Mouse (Mus musculus) hindbrain, postnatal 0 days (tissue): ENCODE data around the gene Taf6l. TPM values are rescaled to one million over a fixed set of nuclear protein-coding genes. Genes with fewer than 3 reads are reported as not detected.
"Not testable (repeated sequence)": the region's sequence is repeated elsewhere in the genome, so short reads cannot be mapped to it uniquely, and the experiment has no call there.

Source experiments
- ATAC-seq: fragments of 200-750 bp; cut with Nextera tagmentation; 2 replicates; pipeline ENCODE4 v1.8.0; 2017; ENCODE audit warnings: mild to moderate bottlenecking, moderate TSS enrichment, moderate library complexity
- DNase-seq: peaks from one replicate; pipeline ENCODE4 v3.0.0-alpha.2; 2015; ENCODE audit warnings: low spot score
- H3K27ac ChIP-seq: fragments of 300-500 bp; sonication (generic); 2 replicates; pipeline ENCODE4 v1.5.1; 2014; ENCODE audit warnings: mild to moderate bottlenecking
- H3K27me3 ChIP-seq: fragments of 300-500 bp; sonication (generic); 2 replicates; pipeline ENCODE4 v1.6.1; 2014; ENCODE audit warnings: low read length, mixed read lengths; ENCODE audit not compliant: insufficient read depth
- H3K36me3 ChIP-seq: fragments of 300-500 bp; sonication (generic); 2 replicates; pipeline ENCODE4 v1.6.1; 2014; ENCODE audit warnings: low read length, mixed read lengths; ENCODE audit not compliant: insufficient read depth
- H3K4me1 ChIP-seq: fragments of 300-500 bp; sonication (generic); 2 replicates; pipeline ENCODE4 v1.6.1; 2014; ENCODE audit warnings: antibody characterized with exemption, low read length, mixed read lengths; ENCODE audit not compliant: insufficient read depth
- H3K4me2 ChIP-seq: fragments of 300-500 bp; sonication (generic); 2 replicates; pipeline ENCODE4 v1.6.1; 2014; ENCODE audit warnings: low read depth, mild to moderate bottlenecking, low read length, moderate library complexity, mixed read lengths
- H3K4me3 ChIP-seq: fragments of 300-500 bp; sonication (generic); 2 replicates; pipeline ENCODE4 v1.5.1; 2014; ENCODE audit warnings: low read length
- H3K9ac ChIP-seq: fragments of 300-500 bp; sonication (generic); replicated peaks from 2 replicates; pipeline ENCODE4 v1.6.1; 2014; ENCODE audit warnings: mild to moderate bottlenecking, low read length, moderate library complexity, mixed read lengths
- H3K9me3 ChIP-seq: fragments of 300-500 bp; sonication (generic); 2 replicates; pipeline ENCODE4 v1.6.1; 2016; ENCODE audit warnings: low read length, mixed read lengths
- CTCF ChIP-seq: IDR thresholded peaks from 2 replicates; pipeline ENCODE4 v1.5.1; 2016; ENCODE audit warnings: antibody characterized with exemption, control low read depth, low read depth
- WGBS: fragments of 180-500 bp; shearing (Covaris S2); extraction: QIAGEN DNeasy Blood & Tissue Kit; methylation state at CpG from one replicate; pipeline ENCODE4 v1.1.7; 2014; 5-methylcytosine and 5-hydroxymethylcytosine counted together
- polyA plus RNA-seq: library from polyadenylated mRNA; unstranded; fragments of >200 nt; fragmentation: Nextera tagmentation; extraction: Ambion mirVana; gene quantifications from 2 replicates; pipeline ENCODE4 v1.2.1, GENCODE M21; 2015
- total RNA-seq: library from RNA; depleted of rRNA; stranded (reverse); fragments of >200 nt; gene quantifications from 2 replicates; pipeline ENCODE4 v1.2.3, GENCODE M21; 2014

Gene Taf6l
- total and polyA plus RNA-seq, 2 experiments from 2014 or later: 23.3 to 38.9 TPM

GRCm38 (mm10) chr19:8740603-8741002 lies 45.6 kb downstream of the Taf6l start, which contains the start of gene 1700092M07Rik:
Gene 1700092M07Rik, plus strand, starts transcription at chr19:8740718.
- Histone ChIP-seq H3K27me3 (no peaks in the 10 kb centered on the region), H3K4me2 (peak within 1 kb of the TSS; percentile 97), H3K9me3 (no peaks in the 10 kb centered on the region), H3K27ac (peak within 1 kb of the TSS; percentile 95), H3K36me3 (peaks cover 30% of the 10 kb centered on the region), H3K4me1 (0 out of 2 replicates have a peak, but pooled peaks cover 3% of the 10 kb centered on the region), H3K9ac (peak within 1 kb of the TSS; percentile 79), H3K4me3 (peak within 1 kb of the TSS; percentile 60)
- DNase-seq: no peak
- ATAC-seq: no peak
- no peak for TF ChIP-seq CTCF
- 62% methylated on average over 14 of the region's 14 CpGs for WGBS

DNA sequence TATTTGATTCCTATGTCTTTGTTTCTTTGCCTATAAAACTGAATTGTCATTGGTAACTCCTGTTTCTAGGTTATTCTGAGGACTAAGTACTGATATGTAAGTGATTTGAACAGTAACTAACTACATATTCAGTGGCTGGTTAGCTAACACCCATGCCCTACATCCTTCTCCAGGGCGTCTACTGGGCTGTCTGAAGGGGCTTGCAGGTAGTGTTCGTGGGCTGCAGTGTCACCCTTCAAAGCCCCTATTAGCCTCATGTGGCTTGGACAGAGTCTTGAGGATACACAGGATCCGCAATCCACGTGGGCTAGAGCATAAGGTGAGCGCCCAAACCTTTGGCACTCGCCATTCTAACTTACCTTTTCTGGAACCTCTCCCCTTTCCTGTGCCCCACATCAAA lies 46.6 kb downstream of the Taf6l start:
- WGBS: 94% methylated on average over 6 of the region's 6 CpGs
- Histone ChIP-seq H3K9me3 (no peaks in the 10 kb centered on the region), H3K4me1 (peaks cover 6% of the 10 kb centered on the region; the same call in 1 of the 2 replicates), H3K27me3 (no peaks in the 10 kb centered on the region), H3K4me2 (no peak overlapping the region), H3K27ac (no peak overlapping the region), H3K36me3 (peaks cover 25% of the 10 kb centered on the region), H3K9ac (no peak overlapping the region), H3K4me3 (no peak overlapping the region)
- DNase-seq: no peak
- ATAC-seq: no peak
- TF ChIP-seq CTCF: no peak

GRCm38 (mm10) chr19:8738911-8739310 lies 47.3 kb downstream of the Taf6l start:
- DNase-seq (no peak), ATAC-seq (no peak)
- Histone ChIP-seq H3K4me1 (peaks cover 6% of the 10 kb centered on the region; the same call in 1 of the 2 replicates), H3K4me3 (no peak overlapping the region), H3K9ac (no peak overlapping the region), H3K9me3 (no peaks in the 10 kb centered on the region), H3K4me2 (no peak overlapping the region), H3K27me3 (no peaks in the 10 kb centered on the region), H3K36me3 (peaks cover 25% of the 10 kb centered on the region), H3K27ac (no peak overlapping the region)
- WGBS: 87% methylated on average over 7 of the region's 7 CpGs
- no peak for TF ChIP-seq CTCF

DNA sequence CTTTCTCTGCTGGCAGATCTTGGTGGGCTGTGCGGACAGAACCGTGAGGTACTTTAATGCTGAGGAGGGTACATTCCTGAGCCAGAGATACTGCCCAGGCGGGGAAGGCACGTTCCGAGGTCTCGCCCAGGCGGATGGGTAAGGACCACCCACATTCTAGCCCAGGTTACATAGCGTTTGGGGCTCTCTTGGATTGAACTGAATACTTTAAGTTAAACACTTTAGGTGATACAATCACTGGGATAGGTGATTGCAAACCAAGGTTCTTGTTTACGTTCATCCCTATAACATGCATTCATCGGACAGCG lies 50.1 kb downstream of the Taf6l start:
- peak overlapping the region; percentile 71; the same call in 1 of the 2 replicates for H3K27ac ChIP-seq
- H3K36me3 ChIP-seq: peaks cover 22% of the 10 kb centered on the region
- peak overlapping the region; percentile 98 for H3K4me2 ChIP-seq
- DNase-seq (no peak), ATAC-seq (no peak; the same call in 1 of the 2 replicates)
- 5% methylated on average over 11 of the region's 11 CpGs for WGBS
- no peaks in the 10 kb centered on the region for H3K9me3 ChIP-seq
- TF ChIP-seq CTCF: no peak
- peak overlapping the region; percentile 70 for H3K9ac ChIP-seq
- no peaks in the 10 kb centered on the region for H3K27me3 ChIP-seq
- H3K4me3 ChIP-seq: peak overlapping the region; percentile 91
- H3K4me1 ChIP-seq: peaks cover 3% of the 10 kb centered on the region; the same call in 1 of the 2 replicates

- peaks cover 22% of the 10 kb centered on the region for H3K36me3 ChIP-seq
- H3K9me3 ChIP-seq: no peaks in the 10 kb centered on the region
- peak within 1 kb of the TSS; percentile 71 for H3K27ac ChIP-seq
- H3K27me3 ChIP-seq: no peaks in the 10 kb centered on the region
- WGBS: under 1% methylated on average over 32 of the region's 32 CpGs
- peak; percentile 96 for DNase-seq
- H3K9ac ChIP-seq: peak within 1 kb of the TSS; percentile 70
- no peak for TF ChIP-seq CTCF
- peak; percentile 96 for ATAC-seq
- H3K4me1 ChIP-seq: peaks cover 3% of the 10 kb centered on the region; the same call in 1 of the 2 replicates
- H3K4me2 ChIP-seq: peak within 1 kb of the TSS; percentile 98
- peak within 1 kb of the TSS; percentile 91 for H3K4me3 ChIP-seq
These were observed 50.6 kb downstream of the Taf6l start, which contains the start of gene Wdr74 for GRCm38 (mm10) chr19:8735389-8736159. Gene Wdr74, plus strand, starts transcription at chr19:8735827.

DNA sequence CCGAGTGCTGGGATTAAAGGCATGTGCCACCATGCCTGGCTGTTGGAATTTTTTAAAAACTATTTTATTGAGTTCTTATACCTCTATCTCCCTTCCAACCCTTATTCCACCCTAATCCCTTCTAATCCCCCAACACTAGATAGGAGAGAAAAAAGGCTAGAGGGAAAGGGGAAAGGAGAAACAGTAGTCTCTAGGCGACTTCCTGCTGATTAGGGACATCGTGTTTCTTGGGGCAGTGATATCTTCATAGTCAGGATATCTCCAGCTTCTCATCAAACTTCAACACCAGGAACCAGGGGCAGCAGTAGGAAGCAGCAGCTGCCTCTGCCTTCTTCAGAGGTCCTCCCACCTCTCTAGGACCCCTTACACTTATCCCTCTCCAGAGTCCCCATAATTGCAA lies 51.9 kb downstream of the Taf6l start:
- 77% methylated on average over 3 of the region's 3 CpGs for WGBS
- no peak for TF ChIP-seq CTCF
- H3K4me1 ChIP-seq: peaks cover 3% of the 10 kb centered on the region; the same call in 1 of the 2 replicates

GRCm38 (mm10) chr19:8728335-8729099 lies 57.7 kb downstream of the Taf6l start:
- not testable (repeated sequence) for H3K27me3 ChIP-seq, DNase-seq, H3K9me3 ChIP-seq, H3K4me3 ChIP-seq, H3K4me2 ChIP-seq, ATAC-seq, H3K4me1 ChIP-seq, H3K27ac ChIP-seq, H3K9ac ChIP-seq
- H3K36me3 ChIP-seq: peaks cover 22% of the 10 kb centered on the region
- 44% methylated on average over 3 of the region's 3 CpGs for WGBS

More for the DNA sequence above, 51.9 kb downstream of the Taf6l start:
- ATAC-seq (no peak), DNase-seq (no peak)
- Histone ChIP-seq H3K36me3 (peaks cover 13% of the 10 kb centered on the region), H3K4me2 (no peak overlapping the region), H3K9me3 (no peaks in the 10 kb centered on the region), H3K27ac (no peak overlapping the region), H3K9ac (no peak overlapping the region), H3K4me3 (no peak overlapping the region), H3K27me3 (no peaks in the 10 kb centered on the region)
